Mouse (Mus musculus) spleen, postnatal 10 days (tissue): ENCODE measurements around the gene Mars.

Source experiments
- DNase-seq, 2 experiments: peaks; one replicate each; pipeline ENCODE4 v3.0.0; 2021 to 2022; ENCODE audit warnings: low spot score in 2 of 2

The Mars gene

GRCm38 (mm10) chr10:127287271-127287935 lies 24.2 kb downstream of the Mars start:
- no peak for DNase-seq

GRCm38 (mm10) chr10:127286730-127287129 lies 24.9 kb downstream of the Mars start:
- no peak for DNase-seq

- no peak for DNase-seq
These were observed 25.4 kb downstream of the Mars start for GRCm38 (mm10) chr10:127286194-127286593.

GRCm38 (mm10) chr10:127285644-127286043 lies 25.9 kb downstream of the Mars start:
- no peak for DNase-seq

- no peak for DNase-seq
These were observed 26.7 kb downstream of the Mars start for GRCm38 (mm10) chr10:127284724-127285500.

GRCm38 (mm10) chr10:127284105-127284622 lies 27.4 kb downstream of the Mars start:
- no peak for DNase-seq

GRCm38 (mm10) chr10:127282620-127283215 lies 28.9 kb downstream of the Mars start:
- DNase-seq, result no peak

- DNase-seq, result no peak
These were observed 30.3 kb downstream of the Mars start for GRCm38 (mm10) chr10:127281316-127281715.

- no peak for DNase-seq
These were observed 31.9 kb downstream of the Mars start for GRCm38 (mm10) chr10:127279730-127280129.

- no peak for DNase-seq
These were observed 37.1 kb downstream of the Mars start for GRCm38 (mm10) chr10:127274261-127275022.

GRCm38 (mm10) chr10:127272371-127272770 lies 39.2 kb downstream of the Mars start:
- DNase-seq, result no peak

GRCm38 (mm10) chr10:127269884-127270283 lies 41.7 kb downstream of the Mars start:
- DNase-seq, result no peak

- no peak for DNase-seq
These were observed 42.5 kb downstream of the Mars start for GRCm38 (mm10) chr10:127269036-127269435.

- DNase-seq, result no peak
These were observed 43.2 kb downstream of the Mars start for GRCm38 (mm10) chr10:127268401-127268800.

GRCm38 (mm10) chr10:127267318-127267717 lies 44.3 kb downstream of the Mars start:
- no peak for DNase-seq

GRCm38 (mm10) chr10:127266112-127267091 lies 45.2 kb downstream of the Mars start, which contains the start of gene Dctn2:
Gene Dctn2, plus strand, starts transcription at chr10:127266368.
- DNase-seq, result peak; percentile 85 to 96

GRCm38 (mm10) chr10:127265727-127266111 lies 45.9 kb downstream of the Mars start:
- DNase-seq, result peak in 1 of 2 experiments; percentile 41

GRCm38 (mm10) chr10:127264971-127265370 lies 46.6 kb downstream of the Mars start:
- DNase-seq, result no peak

- DNase-seq, result no peak
These were observed 47.2 kb downstream of the Mars start for GRCm38 (mm10) chr10:127264336-127264735.

GRCm38 (mm10) chr10:127263631-127264030 lies 48.0 kb downstream of the Mars start:
- no peak for DNase-seq
